Mouse (Mus musculus) embryo, embryonic 11.5 days (tissue): ENCODE data around the gene Rheb.
"Not testable (repeated sequence)": the region's sequence is repeated elsewhere in the genome, so short reads cannot be mapped to it uniquely, and the experiment has no call there.

Source experiments
- DNase-seq: peaks from one replicate; pipeline ENCODE4 v3.0.0-alpha.2; 2012; ENCODE audit warnings: low read depth, low spot score

Rheb gene

GRCm38 (mm10) chr5:24842274-24843102 is at the start of gene Rheb:
Rheb (minus strand) TSS chr5:24842624.
- peak; percentile 99 for DNase-seq

GRCm38 (mm10) chr5:24889860-24890259 is 47.4 kb upstream of the Rheb start:
- DNase-seq: no peak

GRCm38 (mm10) chr5:24888874-24889591 is 46.6 kb upstream of the Rheb start:
- no peak for DNase-seq

- no peak for DNase-seq
These were observed 44.8 kb upstream of the Rheb start for GRCm38 (mm10) chr5:24887271-24887670.

GRCm38 (mm10) chr5:24878713-24879112 is 36.3 kb upstream of the Rheb start:
- no peak for DNase-seq

GRCm38 (mm10) chr5:24877836-24878624 is 35.6 kb upstream of the Rheb start:
- no peak for DNase-seq

- no peak for DNase-seq
These were observed 34.2 kb upstream of the Rheb start for GRCm38 (mm10) chr5:24876653-24877052.

GRCm38 (mm10) chr5:24874111-24874510 is 31.7 kb upstream of the Rheb start:
- no peak for DNase-seq

- no peak for DNase-seq
These were observed 30.8 kb upstream of the Rheb start for GRCm38 (mm10) chr5:24873221-24873620.

GRCm38 (mm10) chr5:24871276-24871675 is 28.9 kb upstream of the Rheb start:
- no peak for DNase-seq

- no peak for DNase-seq
These were observed 27.4 kb upstream of the Rheb start for GRCm38 (mm10) chr5:24869796-24870289.

- DNase-seq: no peak
These were observed 21.4 kb upstream of the Rheb start for GRCm38 (mm10) chr5:24863804-24864203.

- no peak for DNase-seq
These were observed 19.1 kb upstream of the Rheb start for GRCm38 (mm10) chr5:24861449-24861930.

GRCm38 (mm10) chr5:24860635-24861448 is 18.4 kb upstream of the Rheb start:
- no peak for DNase-seq

- DNase-seq: no peak
These were observed 17.5 kb upstream of the Rheb start for GRCm38 (mm10) chr5:24859771-24860540.

GRCm38 (mm10) chr5:24854827-24855600 is 12.6 kb upstream of the Rheb start:
- no peak for DNase-seq

- no peak for DNase-seq
These were observed 11.8 kb upstream of the Rheb start for GRCm38 (mm10) chr5:24854256-24854655.

- DNase-seq: not testable (repeated sequence)
These were observed 5.8 kb upstream of the Rheb start for GRCm38 (mm10) chr5:24848261-24848660.

GRCm38 (mm10) chr5:24843841-24844240 is 1.4 kb upstream of the Rheb start:
- no peak for DNase-seq
